Mouse (Mus musculus): ENCODE results near the gene Itm2c. TPM values are rescaled to one million over a fixed set of nuclear protein-coding genes. Genes with fewer than 3 reads are reported as not detected.

Gene Itm2c
- total and polyA plus RNA-seq, 3 experiments = 67.5 to 149 (median 69.9) TPM

GRCm38 (mm10) chr1:85853865-85854264 lies 40.2 kb upstream of the Itm2c start:
- no peak for DNase-seq (ENCODE audit: low spot score)
- no peaks in the 10 kb centered on the region for H3K4me1 ChIP-seq (ENCODE audit: insufficient read depth, low read depth, low read length)
- H3K36me3 ChIP-seq (replicated peaks) = peaks cover 50% of the 10 kb centered on the region
- no peaks in the 10 kb centered on the region for H3K27me3 ChIP-seq (ENCODE audit: insufficient read depth, low read length)
- no peak overlapping the region for H3K4me3 ChIP-seq (ENCODE audit: low read depth, low read length)
- TF ChIP-seq CTCF (IDR thresholded peaks at IDR 0.05; ENCODE audit: low read depth, low read length) (no peak), GATA1 (IDR thresholded peaks at IDR 0.05; ENCODE audit: borderline replicate concordance, low read length) (no peak), POLR2AphosphoS5 (IDR thresholded peaks at IDR 0.05; ENCODE audit: insufficient replicate concordance, low read depth, low read length) (no peak), GATA2 (IDR thresholded peaks at IDR 0.05; ENCODE audit: borderline replicate concordance, low read depth, low read length) (no peak), TAL1 (conservative IDR thresholded peaks at IDR 0.05; ENCODE audit: low read depth, low read length) (no peak)
- ATAC-seq (ENCODE audit: extremely low read depth, insufficient number of reproducible peaks, low FRiP score, poor library complexity, severe bottlenecking) = no peak
- no peaks in the 10 kb centered on the region for H3K9me3 ChIP-seq (replicated peaks)

GRCm38 (mm10) chr1:85854475-85854874 lies 39.6 kb upstream of the Itm2c start:
- Histone ChIP-seq H3K9me3 (replicated peaks) (no peaks in the 10 kb centered on the region), H3K4me1 (ENCODE audit: insufficient read depth, low read depth, low read length) (no peaks in the 10 kb centered on the region), H3K36me3 (replicated peaks) (peaks cover 44% of the 10 kb centered on the region), H3K4me3 (ENCODE audit: low read depth, low read length) (no peak overlapping the region), H3K27me3 (ENCODE audit: insufficient read depth, low read length) (no peaks in the 10 kb centered on the region)
- no peak for TF ChIP-seq GATA2 (IDR thresholded peaks at IDR 0.05; ENCODE audit: borderline replicate concordance, low read depth, low read length)
- TF ChIP-seq CTCF (IDR thresholded peaks at IDR 0.05; ENCODE audit: low read depth, low read length) = no peak
- TF ChIP-seq TAL1 (conservative IDR thresholded peaks at IDR 0.05; ENCODE audit: low read depth, low read length) = no peak
- TF ChIP-seq GATA1 (IDR thresholded peaks at IDR 0.05; ENCODE audit: borderline replicate concordance, low read length) = no peak
- TF ChIP-seq POLR2AphosphoS5 (IDR thresholded peaks at IDR 0.05; ENCODE audit: insufficient replicate concordance, low read depth, low read length) = no peak
- ATAC-seq (ENCODE audit: extremely low read depth, insufficient number of reproducible peaks, low FRiP score, poor library complexity, severe bottlenecking) (no peak), DNase-seq (ENCODE audit: low spot score) (no peak)

GRCm38 (mm10) chr1:85856266-85856665 lies 37.8 kb upstream of the Itm2c start:
- H3K4me1 ChIP-seq (ENCODE audit: insufficient read depth, low read depth, low read length) = peaks cover under 1% of the 10 kb centered on the region; the same call in 1 of the 2 replicates
- no peak overlapping the region for H3K4me3 ChIP-seq (ENCODE audit: low read depth, low read length)
- TF ChIP-seq TAL1 (conservative IDR thresholded peaks at IDR 0.05; ENCODE audit: low read depth, low read length) (no peak), GATA1 (IDR thresholded peaks at IDR 0.05; ENCODE audit: borderline replicate concordance, low read length) (no peak), GATA2 (IDR thresholded peaks at IDR 0.05; ENCODE audit: borderline replicate concordance, low read depth, low read length) (no peak), POLR2AphosphoS5 (IDR thresholded peaks at IDR 0.05; ENCODE audit: insufficient replicate concordance, low read depth, low read length) (no peak), CTCF (IDR thresholded peaks at IDR 0.05; ENCODE audit: low read depth, low read length) (no peak)
- peaks cover 1% of the 10 kb centered on the region for H3K9me3 ChIP-seq (replicated peaks)
- DNase-seq (ENCODE audit: low spot score) (no peak), ATAC-seq (ENCODE audit: extremely low read depth, insufficient number of reproducible peaks, low FRiP score, poor library complexity, severe bottlenecking) (no peak)
- no peaks in the 10 kb centered on the region for H3K27me3 ChIP-seq (ENCODE audit: insufficient read depth, low read length)
- H3K36me3 ChIP-seq (replicated peaks) = peaks cover 33% of the 10 kb centered on the region

GRCm38 (mm10) chr1:85857261-85857754 lies 36.8 kb upstream of the Itm2c start:
- TF ChIP-seq TAL1 (conservative IDR thresholded peaks at IDR 0.05; ENCODE audit: low read depth, low read length) (no peak), GATA2 (IDR thresholded peaks at IDR 0.05; ENCODE audit: borderline replicate concordance, low read depth, low read length) (no peak), CTCF (IDR thresholded peaks at IDR 0.05; ENCODE audit: low read depth, low read length) (no peak), POLR2AphosphoS5 (IDR thresholded peaks at IDR 0.05; ENCODE audit: insufficient replicate concordance, low read depth, low read length) (no peak), GATA1 (IDR thresholded peaks at IDR 0.05; ENCODE audit: borderline replicate concordance, low read length) (no peak)

GRCm38 (mm10) chr1:85864383-85864782 lies 29.7 kb upstream of the Itm2c start:
- H3K9me3 ChIP-seq (replicated peaks) = peaks cover 21% of the 10 kb centered on the region
- TF ChIP-seq TAL1 (conservative IDR thresholded peaks at IDR 0.05; ENCODE audit: low read depth, low read length) (no peak), POLR2AphosphoS5 (IDR thresholded peaks at IDR 0.05; ENCODE audit: insufficient replicate concordance, low read depth, low read length) (no peak), CTCF (IDR thresholded peaks at IDR 0.05; ENCODE audit: low read depth, low read length) (no peak), GATA2 (IDR thresholded peaks at IDR 0.05; ENCODE audit: borderline replicate concordance, low read depth, low read length) (no peak), GATA1 (IDR thresholded peaks at IDR 0.05; ENCODE audit: borderline replicate concordance, low read length) (no peak)

More at GRCm38 (mm10) chr1:85857261-85857754, 36.8 kb upstream of the Itm2c start:
- H3K4me1 ChIP-seq (ENCODE audit: insufficient read depth, low read depth, low read length) = peaks cover 2% of the 10 kb centered on the region; the same call in 1 of the 2 replicates
- peaks cover 24% of the 10 kb centered on the region for H3K36me3 ChIP-seq (replicated peaks)
- H3K9me3 ChIP-seq (replicated peaks) = peaks cover 9% of the 10 kb centered on the region
- no peak for DNase-seq (ENCODE audit: low spot score)
- no peaks in the 10 kb centered on the region for H3K27me3 ChIP-seq (ENCODE audit: insufficient read depth, low read length)
- no peak for ATAC-seq (ENCODE audit: extremely low read depth, insufficient number of reproducible peaks, low FRiP score, poor library complexity, severe bottlenecking)
- H3K4me3 ChIP-seq (ENCODE audit: low read depth, low read length) = no peak overlapping the region

GRCm38 (mm10) chr1:85870001-85870400 lies 24.1 kb upstream of the Itm2c start:
- no peaks in the 10 kb centered on the region for H3K36me3 ChIP-seq (replicated peaks)
- TF ChIP-seq GATA2 (IDR thresholded peaks at IDR 0.05; ENCODE audit: borderline replicate concordance, low read depth, low read length) = no peak
- no peak for DNase-seq (ENCODE audit: low spot score)
- H3K27me3 ChIP-seq (ENCODE audit: insufficient read depth, low read length) = peaks cover 5% of the 10 kb centered on the region
- no peak overlapping the region for H3K4me3 ChIP-seq (ENCODE audit: low read depth, low read length)
- ATAC-seq (ENCODE audit: extremely low read depth, insufficient number of reproducible peaks, low FRiP score, poor library complexity, severe bottlenecking) = no peak
- H3K9me3 ChIP-seq (replicated peaks) = peaks cover 7% of the 10 kb centered on the region
- H3K4me1 ChIP-seq (ENCODE audit: insufficient read depth, low read depth, low read length) = no peaks in the 10 kb centered on the region

More at GRCm38 (mm10) chr1:85864383-85864782, 29.7 kb upstream of the Itm2c start:
- peaks cover 2% of the 10 kb centered on the region; the same call in 1 of the 2 replicates for H3K4me1 ChIP-seq (ENCODE audit: insufficient read depth, low read depth, low read length)
- peak; percentile 15; the same call in 1 of the 2 replicates for ATAC-seq (ENCODE audit: extremely low read depth, insufficient number of reproducible peaks, low FRiP score, poor library complexity, severe bottlenecking)
- H3K4me3 ChIP-seq (ENCODE audit: low read depth, low read length) = no peak overlapping the region
- H3K36me3 ChIP-seq (replicated peaks) = no peaks in the 10 kb centered on the region
- no peak for DNase-seq (ENCODE audit: low spot score)
- H3K27me3 ChIP-seq (ENCODE audit: insufficient read depth, low read length) = no peaks in the 10 kb centered on the region

Data from G1E (cell line).